ENCODE assay signal across 13 mouse cellular contexts in genomic region chr2:174748381-174748780, GRCm38 (mm10). TPM values are rescaled to one million over a fixed set of nuclear protein-coding genes. Genes with fewer than 3 reads are reported as not detected.
A peak's percentile ranks its signal among the peaks of the same experiment; 100 is the strongest.
DNase-seq lines count a peak whose midpoint lies in the region; ATAC-seq lines count a peak whose summit lies in the region.
"Had no signal": no experiment of that assay in that cellular context is flagged by ENCODE, and none has a peak within 500 bp of the region (broad histone marks: within the 10 kb centered on the region; RNA-seq: fewer than 3 reads in every experiment).

No protein-coding gene starts in this region.

- DNase-seq in lung, postnatal 10 days = no peak
- no peak for DNase-seq in cerebellum, adult 11 months
- no peak for DNase-seq in forebrain, embryonic 10.5 days (ENCODE audit: extremely low spot score, low spot score)
- DNase-seq: cerebellum, adult 9-11 months; forebrain, postnatal 0 days; heart, adult 11 months; lung, postnatal 4 days had no signal

- H3K4me2 ChIP-seq in lung, embryonic 15.5 days = peak overlapping the region; percentile 6; the same call in 1 of the 2 replicates
- H3K4me2 ChIP-seq in liver, embryonic 12.5 days = peak overlapping the region; percentile 20
- peak overlapping the region; percentile 13 for H3K4me2 ChIP-seq in stomach, embryonic 16.5 days (ENCODE audit: low read depth, low read length)
- H3K4me2 ChIP-seq: embryonic facial prominence, embryonic 13.5 days had no signal

- H3K9me3 ChIP-seq in lung, embryonic 15.5 days = no peaks in the 10 kb centered on the region
- no peaks in the 10 kb centered on the region for H3K9me3 ChIP-seq in liver, embryonic 12.5 days (replicated peaks)
- H3K9me3 ChIP-seq in stomach, embryonic 16.5 days (replicated peaks; ENCODE audit: control insufficient read depth, low read length) = no peaks in the 10 kb centered on the region
- no peaks in the 10 kb centered on the region for H3K9me3 ChIP-seq in forebrain, embryonic 10.5 days
- H3K9me3 ChIP-seq: embryonic facial prominence, embryonic 13.5 days had no signal

- peaks cover 13% of the 10 kb centered on the region for H3K4me1 ChIP-seq in lung, embryonic 15.5 days
- no peaks in the 10 kb centered on the region for H3K4me1 ChIP-seq in liver, embryonic 12.5 days
- H3K4me1 ChIP-seq in stomach, embryonic 16.5 days (ENCODE audit: control insufficient read depth, insufficient read depth, low read length) = 0 out of 2 replicates have a peak, but pooled peaks cover 3% of the 10 kb centered on the region
- peaks cover 4% of the 10 kb centered on the region; the same call in 1 of the 2 replicates for H3K4me1 ChIP-seq in forebrain, embryonic 10.5 days

- H3K4me3 ChIP-seq in lung, embryonic 15.5 days = no peak overlapping the region
- H3K4me3 ChIP-seq in liver, embryonic 12.5 days = no peak overlapping the region
- no peak overlapping the region for H3K4me3 ChIP-seq in stomach, embryonic 16.5 days (replicated peaks; ENCODE audit: low read length)
- no peak overlapping the region for H3K4me3 ChIP-seq in forebrain, embryonic 10.5 days
- H3K4me3 ChIP-seq: embryonic facial prominence, embryonic 13.5 days had no signal

- H3K27ac ChIP-seq in lung, embryonic 15.5 days = no peak overlapping the region
- H3K27ac ChIP-seq in liver, embryonic 12.5 days = no peak overlapping the region
- peak overlapping the region; percentile 25; the same call in 1 of the 2 replicates for H3K27ac ChIP-seq in stomach, embryonic 16.5 days (ENCODE audit: low read length)
- no peak overlapping the region for H3K27ac ChIP-seq in forebrain, embryonic 10.5 days
- H3K27ac ChIP-seq: embryonic facial prominence, embryonic 13.5 days had no signal

- H3K27me3 ChIP-seq in lung, embryonic 15.5 days = no peaks in the 10 kb centered on the region
- no peaks in the 10 kb centered on the region for H3K27me3 ChIP-seq in liver, embryonic 12.5 days (replicated peaks)
- H3K27me3 ChIP-seq in stomach, embryonic 16.5 days (ENCODE audit: control insufficient read depth, insufficient read depth, low read length) = no peaks in the 10 kb centered on the region
- H3K27me3 ChIP-seq in forebrain, embryonic 10.5 days (ENCODE audit: poor library complexity, severe bottlenecking) = no peaks in the 10 kb centered on the region
- H3K27me3 ChIP-seq: embryonic facial prominence, embryonic 13.5 days had no signal

- ATAC-seq in lung, embryonic 15.5 days (ENCODE audit: borderline replicate concordance, extremely low read depth, low FRiP score, low TSS enrichment) = no peak
- peak; percentile 74 for ATAC-seq in common myeloid progenitor, adult 5-6 weeks (replicated peaks; ENCODE audit: low read depth, poor library complexity, severe bottlenecking)
- peak; percentile 49 for ATAC-seq in liver, embryonic 12.5 days
- peak; percentile 63 for ATAC-seq in stomach, embryonic 16.5 days (ENCODE audit: insufficient read depth, low FRiP score)
- ATAC-seq: forebrain, postnatal 0 days; inflammation-experienced regulatory T-cells, adult 6 months had no signal

- no peak overlapping the region for H3K9ac ChIP-seq in lung, embryonic 15.5 days
- H3K9ac ChIP-seq in liver, embryonic 12.5 days = no peak overlapping the region
- no peak overlapping the region for H3K9ac ChIP-seq in stomach, embryonic 16.5 days (ENCODE audit: low read length)
- H3K9ac ChIP-seq: embryonic facial prominence, embryonic 13.5 days; forebrain, postnatal 0 days had no signal

- WGBS in lung, embryonic 15.5 days = 56% methylated on average over 8 of the region's 8 CpGs
- 49% methylated on average over 8 of the region's 8 CpGs for WGBS in liver, embryonic 12.5 days (ENCODE audit: insufficient replicate concordance)
- WGBS in stomach, embryonic 16.5 days = 62% methylated on average over 8 of the region's 8 CpGs
- 83% methylated on average over 8 of the region's 8 CpGs for WGBS in forebrain, embryonic 10.5 days

- no peaks in the 10 kb centered on the region for H3K36me3 ChIP-seq in lung, embryonic 15.5 days
- no peaks in the 10 kb centered on the region for H3K36me3 ChIP-seq in liver, embryonic 12.5 days
- no peaks in the 10 kb centered on the region for H3K36me3 ChIP-seq in stomach, embryonic 16.5 days (ENCODE audit: control insufficient read depth, insufficient read depth, low read length)
- no peaks in the 10 kb centered on the region for H3K36me3 ChIP-seq in forebrain, embryonic 10.5 days (replicated peaks)
- H3K36me3 ChIP-seq: embryonic facial prominence, embryonic 13.5 days had no signal

RNA-seq across cellular contexts. Expression of gene Edn3, which starts 12.0 kb away (rescaled TPM):
- polyA plus RNA-seq in lung, embryonic 15.5 days (2015; fragmentation: Nextera tagmentation; extraction: Ambion mirVana) = 34.3 and 38.4 TPM in 2 replicates
- not detected in 2 replicates for total RNA-seq in common myeloid progenitor, adult 5-6 weeks (2017)
- 0.98 TPM in 2 replicates for polyA plus RNA-seq in liver, embryonic 12.5 days (2016; fragmentation: Nextera tagmentation; extraction: Ambion mirVana)
- 15.3 and 19.2 TPM in 2 replicates for polyA plus RNA-seq in stomach, embryonic 16.5 days (2015; fragmentation: Nextera tagmentation; extraction: Ambion mirVana)
- polyA plus RNA-seq in forebrain, embryonic 10.5 days (2016; fragmentation: Nextera tagmentation; extraction: Ambion mirVana) = 8.1 and 8.8 TPM in 2 replicates
- polyA plus RNA-seq: inflammation-experienced regulatory T-cells, adult 6 months had no signal
